In the genomic region with DNA sequence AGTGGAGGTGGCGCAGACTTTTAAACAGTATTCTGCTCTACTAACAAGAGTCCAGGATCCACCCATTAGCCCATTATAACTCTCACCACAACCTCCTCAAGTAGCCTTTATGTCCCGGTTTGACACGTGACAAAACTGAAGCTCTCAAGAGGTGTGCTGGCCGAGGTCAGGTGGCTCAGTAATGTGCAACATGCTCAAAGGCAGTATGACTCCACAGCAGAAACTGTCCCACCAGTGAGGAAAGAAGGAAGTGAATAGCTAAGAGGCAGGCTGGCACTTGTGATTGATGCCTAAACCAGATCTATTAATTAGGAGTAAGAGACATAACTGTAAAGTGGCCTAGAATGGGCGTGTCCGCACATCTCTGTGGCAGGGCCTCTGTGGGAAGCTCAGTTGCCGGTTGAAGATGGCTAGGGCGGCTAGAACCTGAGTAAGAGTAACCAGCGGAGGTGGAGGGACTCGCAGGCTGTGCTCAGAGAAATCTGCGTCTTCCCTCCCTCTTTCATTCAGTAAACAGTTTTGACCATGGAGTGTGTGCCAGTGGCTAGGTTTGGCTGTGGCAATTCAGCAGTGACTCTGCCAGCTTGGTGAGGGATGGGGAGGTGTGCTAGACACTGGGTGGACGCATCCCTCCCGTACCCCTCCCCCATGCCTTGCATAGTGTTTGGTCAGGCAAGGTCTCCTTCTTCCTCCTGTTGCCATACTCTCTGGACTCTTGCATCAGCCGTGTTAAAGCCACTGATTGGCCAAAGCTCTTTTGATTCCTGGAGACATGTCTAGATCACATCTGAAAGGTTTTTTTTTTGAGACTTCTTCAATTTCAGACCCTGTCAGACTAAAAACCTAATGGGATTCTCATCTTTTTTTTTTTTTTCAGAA, we compare ENCODE assay signal across 9 mouse cellular contexts. TPM values are rescaled to one million over a fixed set of nuclear protein-coding genes. Genes with fewer than 3 reads are reported as not detected.
DNase-seq lines count a peak whose midpoint lies in the region; ATAC-seq and TF ChIP-seq lines count a peak whose summit lies in the region.
"Had no signal": no experiment of that assay in that cellular context is flagged by ENCODE, and none has a peak within 500 bp of the region (broad histone marks: within the 10 kb centered on the region; RNA-seq: fewer than 3 reads in every experiment).

No protein-coding gene starts in this region.

- H3K9ac ChIP-seq in kidney, embryonic 15.5 days, result no peak overlapping the region

- peaks cover 15% of the 10 kb centered on the region for H3K79me2 ChIP-seq in myocyte (ENCODE audit: control insufficient read depth, insufficient read depth)

- no peak overlapping the region for H3K27ac ChIP-seq in kidney, embryonic 15.5 days
- H3K27ac ChIP-seq: embryonic facial prominence, embryonic 12.5 days had no signal

- no peak for ATAC-seq in kidney, embryonic 15.5 days (replicated peaks; ENCODE audit: low FRiP score)
- no peak for ATAC-seq in CD4-positive, CD25-positive, alpha-beta regulatory T cell, adult 4 months

- H3K4me3 ChIP-seq in kidney, embryonic 15.5 days (replicated peaks), result peak overlapping the region; percentile 45; the same call in 1 of the 2 replicates
- peak overlapping the region; percentile 48 for H3K4me3 ChIP-seq in erythroblast, embryonic 14.5 days (replicated peaks)
- H3K4me3 ChIP-seq in myocyte, result peak overlapping the region; percentile 32

- no peaks in the 10 kb centered on the region for H3K36me3 ChIP-seq in kidney, embryonic 15.5 days
- H3K36me3 ChIP-seq in erythroblast, embryonic 14.5 days (ENCODE audit: control insufficient read depth), result no peaks in the 10 kb centered on the region
- H3K36me3 ChIP-seq in myocyte (ENCODE audit: control insufficient read depth, insufficient read depth), result no peaks in the 10 kb centered on the region
- H3K36me3 ChIP-seq: embryonic facial prominence, embryonic 12.5 days had no signal

- DNase-seq in kidney, adult 18-20 months, result no peak
- DNase-seq in NIH3T3 (ENCODE audit: low read depth), result peak; percentile 86
- no peak for DNase-seq in frontal cortex, postnatal 25 days (ENCODE audit: low spot score in 2 of 2)
- no peak for DNase-seq in urinary bladder, postnatal 25 days (ENCODE audit: low spot score)

- H3ac ChIP-seq in myocyte (ENCODE audit: control insufficient read depth, insufficient read length), result peak overlapping the region; percentile 36

- H3K27me3 ChIP-seq in kidney, embryonic 15.5 days, result no peaks in the 10 kb centered on the region
- H3K27me3 ChIP-seq in erythroblast, embryonic 14.5 days (ENCODE audit: control insufficient read depth), result no peaks in the 10 kb centered on the region
- H3K27me3 ChIP-seq in myocyte (ENCODE audit: control insufficient read depth, insufficient read depth, insufficient read length), result no peaks in the 10 kb centered on the region
- H3K27me3 ChIP-seq: embryonic facial prominence, embryonic 12.5 days had no signal

- WGBS in kidney, embryonic 15.5 days, result 34% methylated on average over 14 of the region's 14 CpGs

- TF ChIP-seq POLR2A in myocyte (IDR thresholded peaks at IDR 0.05; ENCODE audit: insufficient read length, low read depth), result peak; percentile 81

- H3K4me1 ChIP-seq in kidney, embryonic 15.5 days, result peaks cover 28% of the 10 kb centered on the region
- H3K4me1 ChIP-seq in erythroblast, embryonic 14.5 days (ENCODE audit: control insufficient read depth), result peaks cover 73% of the 10 kb centered on the region

- no peaks in the 10 kb centered on the region for H3K9me3 ChIP-seq in kidney, embryonic 15.5 days (replicated peaks)
- H3K9me3 ChIP-seq in erythroblast, embryonic 14.5 days (ENCODE audit: control insufficient read depth, low read length), result no peaks in the 10 kb centered on the region
- H3K9me3 ChIP-seq: embryonic facial prominence, embryonic 12.5 days had no signal

- peak overlapping the region; percentile 94 for H3K4me2 ChIP-seq in kidney, embryonic 15.5 days
- peak overlapping the region; percentile 100 for H3K4me2 ChIP-seq in myocyte (ENCODE audit: low read depth)

TF ChIP-seq in myocyte, 11 proteins besides CTCF, POLR2A, EP300 and RAD21:
- TF ChIP-seq SRF (IDR thresholded peaks at IDR 0.05; ENCODE audit: control insufficient read depth, insufficient read length, low read depth) (no peak), USF1 (IDR thresholded peaks at IDR 0.05; ENCODE audit: low read depth) (no peak), CEBPB (IDR thresholded peaks at IDR 0.05; ENCODE audit: insufficient read depth, poor library complexity, severe bottlenecking) (peak; percentile 100), MAX (IDR thresholded peaks at IDR 0.05; ENCODE audit: low read depth) (no peak), TCF12 (IDR thresholded peaks at IDR 0.05; ENCODE audit: insufficient read depth, poor library complexity, severe bottlenecking) (no peak), MYOD1 (IDR thresholded peaks at IDR 0.05; ENCODE audit: control insufficient read depth in 1 of 3, insufficient read length in 2 of 3, low read depth in 2 of 3) (peak in 1 of 3 experiments; percentile 28), POLR2AphosphoS2 (IDR thresholded peaks at IDR 0.05; ENCODE audit: insufficient read length, low read depth) (peak; percentile 92), MYOG (IDR thresholded peaks at IDR 0.05; ENCODE audit: control insufficient read depth in 1 of 3, insufficient read depth in 1 of 3, insufficient read length in 2 of 3, low read depth in 2 of 3) (peak in 1 of 3 experiments; percentile 37)

RNA-seq across cellular contexts. Expression of gene Sesn2, which starts 3.3 kb away (rescaled TPM):
- 19.4 and 20.3 TPM in 2 replicates for polyA plus RNA-seq in kidney, embryonic 15.5 days (2015; fragmentation: Nextera tagmentation; extraction: Ambion mirVana)
- polyA plus RNA-seq in erythroblast, embryonic 14.5 days (2012), result 1.5 and 2.4 TPM in 2 replicates
- polyA plus RNA-seq in myocyte (2012; fragmentation: generic; extraction: Trizol), result 71.5 TPM
- polyA plus RNA-seq in CD4-positive, CD25-positive, alpha-beta regulatory T cell, adult 4 months (2017; shearing (Covaris generic)), result 1 to 10 TPM; 1.6 to 2.4 TPM

RNA-seq across cellular contexts. Expression of gene Atpif1, which starts 19.8 kb away (rescaled TPM):
- 1,106 and 1,152 TPM in 2 replicates for polyA plus RNA-seq in kidney, embryonic 15.5 days (2015; fragmentation: Nextera tagmentation; extraction: Ambion mirVana)
- 102 and 103 TPM in 2 replicates for polyA plus RNA-seq in erythroblast, embryonic 14.5 days (2012)
- polyA plus RNA-seq in myocyte (2012; fragmentation: generic; extraction: Trizol), result 477 TPM
- polyA plus RNA-seq in CD4-positive, CD25-positive, alpha-beta regulatory T cell, adult 4 months (2017; shearing (Covaris generic)), result 100 to 1,000 TPM; 163 to 184 TPM

RNA-seq across cellular contexts. Expression of gene Dnajc8, which starts 21.7 kb away (rescaled TPM):
- 166 and 167 TPM in 2 replicates for polyA plus RNA-seq in kidney, embryonic 15.5 days (2015; fragmentation: Nextera tagmentation; extraction: Ambion mirVana)
- 28.3 and 36.9 TPM in 2 replicates for polyA plus RNA-seq in erythroblast, embryonic 14.5 days (2012)
- polyA plus RNA-seq in myocyte (2012; fragmentation: generic; extraction: Trizol), result 95.1 TPM
- 100 to 1,000 TPM; 322 to 338 TPM for polyA plus RNA-seq in CD4-positive, CD25-positive, alpha-beta regulatory T cell, adult 4 months (2017; shearing (Covaris generic))

RNA-seq across cellular contexts. Expression of gene Med18, which starts 49.9 kb away (rescaled TPM):
- 25.2 and 25.6 TPM in 2 replicates for polyA plus RNA-seq in kidney, embryonic 15.5 days (2015; fragmentation: Nextera tagmentation; extraction: Ambion mirVana)
- polyA plus RNA-seq in erythroblast, embryonic 14.5 days (2012), result 0.37 and 0.49 TPM in 2 replicates
- 5.3 TPM for polyA plus RNA-seq in myocyte (2012; fragmentation: generic; extraction: Trizol)
- 10 to 100 TPM; 24.7 to 30.1 TPM for polyA plus RNA-seq in CD4-positive, CD25-positive, alpha-beta regulatory T cell, adult 4 months (2017; shearing (Covaris generic))

RNA-seq across cellular contexts. Expression of gene Ptafr, which starts 50.2 kb away (rescaled TPM):
- 0.62 and 1.1 TPM in 2 replicates for polyA plus RNA-seq in kidney, embryonic 15.5 days (2015; fragmentation: Nextera tagmentation; extraction: Ambion mirVana)
- 0.01 and 0.03 TPM in 2 replicates for polyA plus RNA-seq in erythroblast, embryonic 14.5 days (2012)
- not detected for polyA plus RNA-seq in myocyte (2012; fragmentation: generic; extraction: Trizol)
- 1 to 10 TPM; 3.8 to 4.2 TPM for polyA plus RNA-seq in CD4-positive, CD25-positive, alpha-beta regulatory T cell, adult 4 months (2017; shearing (Covaris generic))
